Mouse (Mus musculus) forebrain, embryonic 14.5 days (tissue): ENCODE measurements around the gene Axdnd1. TPM values are rescaled to one million over a fixed set of nuclear protein-coding genes. Genes with fewer than 3 reads are reported as not detected.

Source experiments
- ATAC-seq: fragments of 200-750 bp; cut with Nextera tagmentation; 2 replicates; pipeline ENCODE4 v1.8.0; 2017; ENCODE audit warnings: mild to moderate bottlenecking, moderate library complexity
- DNase-seq: peaks from one replicate; pipeline ENCODE4 v3.0.0-alpha.2; 2015; ENCODE audit warnings: low spot score
- H3K27ac ChIP-seq: fragments of 300-500 bp; sonication (generic); 2 replicates; pipeline ENCODE4 v1.5.1; 2014; ENCODE audit warnings: low read depth, mild to moderate bottlenecking, control low read depth, low read length, moderate library complexity
- H3K27me3 ChIP-seq: fragments of 300-500 bp; sonication (generic); replicated peaks from 2 replicates; pipeline ENCODE4 v1.6.1; 2014; ENCODE audit warnings: low read length, control low read depth, mixed read lengths; ENCODE audit not compliant: control insufficient read depth, insufficient read depth
- H3K36me3 ChIP-seq: fragments of 300-500 bp; sonication (generic); 2 replicates; pipeline ENCODE4 v1.6.1; 2014; ENCODE audit warnings: low read length, control low read depth; ENCODE audit not compliant: control insufficient read depth, insufficient read depth
- H3K4me1 ChIP-seq: fragments of 300-500 bp; sonication (generic); 2 replicates; pipeline ENCODE4 v1.6.1; 2014; ENCODE audit warnings: antibody characterized with exemption, low read length, control low read depth; ENCODE audit not compliant: control insufficient read depth, insufficient read depth
- H3K4me2 ChIP-seq: fragments of 300-500 bp; sonication (generic); 2 replicates; pipeline ENCODE4 v1.6.1; 2014; ENCODE audit warnings: mild to moderate bottlenecking, control low read depth, low read length
- H3K4me3 ChIP-seq: fragments of 300-500 bp; sonication (generic); 2 replicates; pipeline ENCODE4 v1.5.1; 2014; ENCODE audit warnings: low read depth, low read length, control low read depth
- H3K9ac ChIP-seq: fragments of 300-500 bp; sonication (generic); 2 replicates; pipeline ENCODE4 v1.6.1; 2014; ENCODE audit warnings: mild to moderate bottlenecking, low read length, control low read depth, moderate library complexity
- H3K9me3 ChIP-seq: fragments of 300-500 bp; sonication (generic); replicated peaks from 2 replicates; pipeline ENCODE4 v1.6.1; 2016; ENCODE audit warnings: low read length, control low read depth, mixed read lengths; ENCODE audit not compliant: control insufficient read depth
- WGBS: fragments of 180-500 bp; shearing (Covaris S2); extraction: QIAGEN DNeasy Blood & Tissue Kit; methylation state at CpG from one replicate; pipeline ENCODE4 v1.1.7; 2014; 5-methylcytosine and 5-hydroxymethylcytosine counted together
- polyA plus RNA-seq: library from polyadenylated mRNA; unstranded; fragments of >200 nt; fragmentation: Nextera tagmentation; extraction: Ambion mirVana; gene quantifications from 2 replicates; pipeline ENCODE4 v1.2.1, GENCODE M21; 2014

Axdnd1 gene
- polyA plus RNA-seq, 1 experiment from 2014 or later: 0.13 TPM

DNA sequence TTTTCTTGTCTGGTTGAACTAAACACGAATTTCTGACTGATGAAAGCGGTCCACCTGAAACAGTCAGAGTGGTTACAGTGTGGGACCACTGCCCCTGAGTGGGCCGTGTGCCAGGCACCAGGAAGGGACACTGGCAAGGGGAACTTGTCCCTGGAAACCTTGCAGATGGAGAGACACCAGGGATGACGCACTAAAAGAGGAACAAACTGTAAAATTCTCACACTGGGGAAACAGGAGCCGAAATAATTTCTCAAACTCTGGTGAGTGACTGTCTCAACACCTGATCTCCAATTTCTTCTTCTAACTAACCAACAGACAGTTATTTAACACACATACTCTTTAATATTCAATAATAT is 135.4 kb downstream of the Axdnd1 start:
- no peak for ATAC-seq
- H3K9me3 ChIP-seq: no peaks in the 10 kb centered on the region
- no peaks in the 10 kb centered on the region for H3K27me3 ChIP-seq
- DNase-seq: no peak
- no peaks in the 10 kb centered on the region for H3K4me1 ChIP-seq
- H3K4me3 ChIP-seq: no peak overlapping the region
- no peak overlapping the region for H3K4me2 ChIP-seq
- no peak overlapping the region for H3K27ac ChIP-seq
- 88% methylated on average over 5 of the region's 5 CpGs for WGBS
- H3K9ac ChIP-seq: no peak overlapping the region
- no peaks in the 10 kb centered on the region for H3K36me3 ChIP-seq

DNA sequence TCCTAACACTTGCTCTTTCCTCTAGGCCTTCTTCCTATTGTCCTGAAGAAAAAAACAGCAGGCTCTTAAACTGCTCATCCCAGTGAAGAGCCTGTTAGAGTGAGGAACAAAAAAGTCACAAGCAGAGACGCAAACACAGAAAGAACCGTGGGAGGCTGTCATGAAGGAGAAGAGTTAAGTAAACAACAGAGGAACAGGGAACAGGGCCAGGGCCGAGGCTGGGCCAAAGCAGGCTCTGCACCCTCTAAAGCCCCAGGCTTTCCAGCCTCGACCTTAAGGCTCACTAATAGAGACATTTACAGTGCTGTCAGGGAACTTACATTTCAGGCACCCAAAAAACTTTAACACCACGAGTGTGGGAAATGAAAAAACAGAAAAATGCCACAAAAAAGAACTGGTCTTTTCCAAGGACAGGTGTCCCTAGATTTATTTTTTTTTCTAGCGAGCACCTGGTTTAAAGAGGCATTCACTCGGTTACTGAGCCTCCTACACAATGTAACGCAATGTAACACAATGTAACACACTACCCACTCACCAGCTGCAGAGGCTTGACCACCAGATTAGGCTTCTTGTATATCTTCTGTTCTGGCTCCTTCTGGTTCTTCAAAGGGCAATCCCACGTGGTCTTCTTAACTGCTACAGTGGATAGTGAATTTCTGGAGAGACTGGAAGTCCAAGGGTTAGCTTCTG is 136.0 kb downstream of the Axdnd1 start:
- Histone ChIP-seq H3K4me3 (no peak overlapping the region), H3K4me1 (no peaks in the 10 kb centered on the region), H3K9ac (no peak overlapping the region), H3K36me3 (no peaks in the 10 kb centered on the region), H3K4me2 (no peak overlapping the region), H3K27ac (no peak overlapping the region), H3K27me3 (no peaks in the 10 kb centered on the region), H3K9me3 (no peaks in the 10 kb centered on the region)
- ATAC-seq: no peak
- no peak for DNase-seq
- WGBS: 48% methylated on average over 9 of the region's 9 CpGs

DNA sequence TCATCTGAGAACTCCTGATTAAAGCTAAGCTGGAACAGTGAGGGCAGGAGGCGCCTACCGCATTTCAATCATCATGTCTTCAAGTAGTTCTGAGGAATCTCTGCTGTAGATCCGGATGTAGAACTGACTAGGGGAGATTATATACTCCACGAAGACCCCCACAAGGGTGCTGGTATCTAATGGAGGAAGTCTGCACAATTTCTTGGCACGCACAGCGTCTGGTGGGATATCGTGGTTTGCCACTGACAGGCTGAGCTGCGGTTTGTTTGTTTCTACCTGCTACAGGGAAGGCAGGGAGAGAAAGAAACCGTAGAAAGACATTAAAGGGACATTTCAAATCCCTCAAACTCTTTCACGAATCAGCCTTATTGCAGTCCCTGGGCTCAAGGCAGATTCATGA is 136.8 kb downstream of the Axdnd1 start:
- no peaks in the 10 kb centered on the region for H3K36me3 ChIP-seq
- H3K4me2 ChIP-seq: no peak overlapping the region
- no peak overlapping the region for H3K4me3 ChIP-seq
- H3K27ac ChIP-seq: no peak overlapping the region
- H3K27me3 ChIP-seq: no peaks in the 10 kb centered on the region
- no peaks in the 10 kb centered on the region for H3K9me3 ChIP-seq
- H3K4me1 ChIP-seq: no peaks in the 10 kb centered on the region
- WGBS: 86% methylated on average over 10 of the region's 10 CpGs
- ATAC-seq (no peak), DNase-seq (no peak)
- no peak overlapping the region for H3K9ac ChIP-seq

DNA sequence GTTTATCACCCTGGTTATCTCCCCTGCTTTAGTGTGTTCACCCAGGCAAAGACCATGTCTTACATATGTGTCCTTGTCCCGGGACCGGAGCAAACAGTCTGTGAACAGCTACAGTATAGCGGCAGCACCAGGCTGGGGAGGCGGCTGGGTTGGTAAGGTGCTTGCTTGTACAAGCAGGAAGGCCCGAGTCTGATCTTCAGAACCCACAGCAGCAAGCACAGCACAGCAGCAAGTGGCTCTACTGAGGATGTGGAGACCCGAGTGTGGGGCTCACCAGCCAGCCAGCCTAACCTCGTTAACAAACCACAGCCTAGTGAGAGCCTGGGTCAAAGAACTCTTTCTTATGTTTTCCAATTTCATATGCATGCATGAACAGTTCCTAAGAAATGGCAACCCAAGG is 140.8 kb downstream of the Axdnd1 start:
- Histone ChIP-seq H3K9me3 (no peaks in the 10 kb centered on the region), H3K4me1 (no peaks in the 10 kb centered on the region), H3K9ac (no peak overlapping the region), H3K27ac (no peak overlapping the region), H3K27me3 (no peaks in the 10 kb centered on the region), H3K36me3 (no peaks in the 10 kb centered on the region), H3K4me2 (no peak overlapping the region), H3K4me3 (no peak overlapping the region)
- ATAC-seq: no peak
- DNase-seq: no peak
- 71% methylated on average over 7 of the region's 7 CpGs for WGBS

DNA sequence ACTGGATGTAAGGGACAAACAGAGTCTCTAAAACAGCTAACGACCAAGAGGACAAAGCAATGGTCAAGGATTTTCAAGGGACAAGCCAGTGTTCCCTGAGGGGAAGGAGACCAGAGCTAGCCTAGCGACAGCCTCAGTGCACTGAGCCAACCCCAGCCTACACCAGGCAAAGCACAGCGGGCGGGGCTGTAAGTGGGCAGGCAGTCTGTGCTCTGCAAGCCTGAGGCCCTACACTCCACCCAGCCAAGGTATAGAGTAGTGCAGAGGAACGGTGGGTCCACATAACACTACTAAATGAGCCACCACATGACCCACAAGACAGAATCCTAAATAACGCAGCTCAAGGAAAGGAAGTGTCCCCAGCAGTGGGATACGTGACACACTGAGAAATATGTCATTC is 147.3 kb downstream of the Axdnd1 start:
- Histone ChIP-seq H3K9me3 (no peaks in the 10 kb centered on the region), H3K4me1 (0 out of 2 replicates have a peak, but pooled peaks cover 3% of the 10 kb centered on the region), H3K4me2 (no peak overlapping the region), H3K27me3 (no peaks in the 10 kb centered on the region), H3K27ac (no peak overlapping the region), H3K9ac (no peak overlapping the region), H3K36me3 (no peaks in the 10 kb centered on the region), H3K4me3 (no peak overlapping the region)
- WGBS: 62% methylated on average over 7 of the region's 7 CpGs
- DNase-seq (no peak), ATAC-seq (no peak)

Other genes starting within 250 kb of the Axdnd1 start
- 1.8 TPM in 2 replicates for gene Fam163a, start 216.1 kb downstream of the Axdnd1 start, polyA plus RNA-seq
- gene Tdrd5, start 117.5 kb downstream of the Axdnd1 start, polyA plus RNA-seq: 0.20 and 0.38 TPM in 2 replicates
- gene Nphs2, start 110.4 kb downstream of the Axdnd1 start, polyA plus RNA-seq: 0.51 and 0.82 TPM in 2 replicates
- 735 and 817 TPM in 2 replicates for gene Gm2000, start 55.1 kb downstream of the Axdnd1 start, polyA plus RNA-seq
- 11.9 and 12.6 TPM in 2 replicates for gene Soat1, start 53.2 kb upstream of the Axdnd1 start, polyA plus RNA-seq
- 0.67 and 1.0 TPM in 2 replicates for gene Gm10031, start 102.9 kb upstream of the Axdnd1 start, polyA plus RNA-seq
- 5.7 and 8.0 TPM in 2 replicates for gene Abl2, start 137.6 kb upstream of the Axdnd1 start, polyA plus RNA-seq